Mouse (Mus musculus): ENCODE results near the gene Cdc5l.

DNA sequence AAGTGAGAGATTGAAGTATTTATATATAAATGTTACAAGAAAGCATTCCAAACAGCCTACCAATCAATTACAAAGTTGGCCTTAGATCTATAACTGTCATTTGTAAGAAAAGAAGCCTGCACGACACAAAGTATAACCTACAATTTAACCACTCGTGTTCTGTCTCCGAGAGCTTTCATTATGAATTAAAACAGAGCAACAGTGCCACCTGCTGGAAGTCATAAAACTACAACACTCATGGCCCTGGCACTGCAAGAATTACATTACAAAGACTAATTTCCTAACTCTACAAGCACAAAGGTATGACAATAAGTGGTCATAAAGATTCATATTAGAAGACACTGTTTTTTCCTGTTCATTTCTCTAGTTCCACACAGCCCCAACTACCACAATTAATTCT is 30.3 kb downstream of the Cdc5l start:
- no peak for TF ChIP-seq CTCF (IDR thresholded peaks at IDR 0.05; ENCODE audit: low read depth, low read length)
- TF ChIP-seq POLR2A (IDR thresholded peaks at IDR 0.05; ENCODE audit: insufficient read depth, low read length), result no peak
